Mouse (Mus musculus) megakaryocyte, embryonic 14.5 days (primary cell): ENCODE results near the gene Uck2. TPM values are rescaled to one million over a fixed set of nuclear protein-coding genes. Genes with fewer than 3 reads are reported as not detected.
A peak's percentile ranks its signal among the peaks of the same experiment; 100 is the strongest.

Source experiments
- H3K27me3 ChIP-seq: replicated peaks from 2 replicates; pipeline ENCODE3; 2012; ENCODE audit warnings: inconsistent platforms
- H3K36me3 ChIP-seq: replicated peaks from 2 replicates; pipeline ENCODE3; 2012; ENCODE audit warnings: low read length, inconsistent platforms, mixed read lengths
- H3K4me1 ChIP-seq: 2 replicates; pipeline ENCODE4 v1.6.1; 2012; ENCODE audit warnings: inconsistent platforms
- H3K4me3 ChIP-seq: replicated peaks from 2 replicates; pipeline ENCODE3; 2012; ENCODE audit warnings: moderate library complexity, mild to moderate bottlenecking, inconsistent platforms
- H3K9me3 ChIP-seq: 2 replicates; pipeline ENCODE4 v1.6.1; 2012; ENCODE audit warnings: inconsistent platforms
- FLI1 ChIP-seq: IDR thresholded peaks from 2 replicates; pipeline ENCODE4 v1.6.1; 2012; ENCODE audit warnings: low read length, inconsistent platforms, mixed read lengths
- GATA1 ChIP-seq: IDR thresholded peaks from 3 replicates; pipeline ENCODE4 v1.6.1; 2012; ENCODE audit warnings: mixed read lengths, low read length, inconsistent platforms, borderline replicate concordance
- polyA plus RNA-seq: library from polyadenylated mRNA; stranded (reverse); fragments of >175 nt; gene quantifications from 2 replicates; pipeline ENCODE4 v1.2.3, GENCODE M21; 2012; ENCODE audit warnings: low replicate concordance; ENCODE audit not compliant: insufficient read depth

Uck2 gene
- polyA plus RNA-seq, 1 experiment = 367 TPM

- Histone ChIP-seq H3K9me3 (no peaks in the 10 kb centered on the region), H3K4me1 (peaks cover 77% of the 10 kb centered on the region), H3K36me3 (peaks cover 9% of the 10 kb centered on the region), H3K4me3 (peak overlapping the region; percentile 98), H3K27me3 (no peaks in the 10 kb centered on the region)
- no peak for TF ChIP-seq GATA1
- TF ChIP-seq FLI1 = no peak
Observed at GRCm38 (mm10) chr1:167284258-167284836, 773 bp downstream of the Uck2 start.

GRCm38 (mm10) chr1:167283441-167284257 is 1.5 kb downstream of the Uck2 start:
- Histone ChIP-seq H3K27me3 (no peaks in the 10 kb centered on the region), H3K4me3 (peak overlapping the region; percentile 98), H3K36me3 (peaks cover 16% of the 10 kb centered on the region), H3K9me3 (no peaks in the 10 kb centered on the region), H3K4me1 (peaks cover 77% of the 10 kb centered on the region)
- TF ChIP-seq GATA1 (no peak), FLI1 (no peak)

- peaks cover 74% of the 10 kb centered on the region for H3K4me1 ChIP-seq
- H3K9me3 ChIP-seq = no peaks in the 10 kb centered on the region
- H3K36me3 ChIP-seq = peaks cover 22% of the 10 kb centered on the region
- no peaks in the 10 kb centered on the region for H3K27me3 ChIP-seq
- peak overlapping the region; percentile 98 for H3K4me3 ChIP-seq
- TF ChIP-seq GATA1 (no peak), FLI1 (no peak)
Observed at GRCm38 (mm10) chr1:167282768-167283167, 2.4 kb downstream of the Uck2 start.

GRCm38 (mm10) chr1:167282112-167282511 is 3.0 kb downstream of the Uck2 start:
- Histone ChIP-seq H3K4me3 (peak overlapping the region; percentile 98), H3K9me3 (no peaks in the 10 kb centered on the region), H3K27me3 (no peaks in the 10 kb centered on the region), H3K36me3 (peaks cover 22% of the 10 kb centered on the region), H3K4me1 (peaks cover 70% of the 10 kb centered on the region)
- TF ChIP-seq FLI1 (no peak), GATA1 (no peak)

- Histone ChIP-seq H3K4me1 (peaks cover 69% of the 10 kb centered on the region), H3K27me3 (no peaks in the 10 kb centered on the region), H3K4me3 (peak overlapping the region; percentile 34), H3K36me3 (peaks cover 26% of the 10 kb centered on the region), H3K9me3 (no peaks in the 10 kb centered on the region)
- TF ChIP-seq FLI1 (no peak), GATA1 (no peak)
Observed at GRCm38 (mm10) chr1:167280061-167280460, 5.1 kb downstream of the Uck2 start.

GRCm38 (mm10) chr1:167279160-167279715 is 5.9 kb downstream of the Uck2 start:
- Histone ChIP-seq H3K36me3 (peaks cover 32% of the 10 kb centered on the region), H3K4me1 (peaks cover 77% of the 10 kb centered on the region)
- no peak for TF ChIP-seq GATA1
- no peak for TF ChIP-seq FLI1

GRCm38 (mm10) chr1:167278395-167278794 is 6.7 kb downstream of the Uck2 start:
- peaks cover 86% of the 10 kb centered on the region for H3K4me1 ChIP-seq
- no peaks in the 10 kb centered on the region for H3K9me3 ChIP-seq
- no peak for TF ChIP-seq FLI1
- no peak for TF ChIP-seq GATA1
- no peak overlapping the region for H3K4me3 ChIP-seq
- peaks cover 37% of the 10 kb centered on the region for H3K36me3 ChIP-seq
- H3K27me3 ChIP-seq = no peaks in the 10 kb centered on the region

More at GRCm38 (mm10) chr1:167279160-167279715, 5.9 kb downstream of the Uck2 start:
- Histone ChIP-seq H3K9me3 (no peaks in the 10 kb centered on the region), H3K4me3 (no peak overlapping the region), H3K27me3 (no peaks in the 10 kb centered on the region)

- peaks cover 90% of the 10 kb centered on the region for H3K4me1 ChIP-seq
- no peaks in the 10 kb centered on the region for H3K9me3 ChIP-seq
- H3K4me3 ChIP-seq = peak overlapping the region; percentile 28
- TF ChIP-seq FLI1 (no peak), GATA1 (no peak)
- no peaks in the 10 kb centered on the region for H3K27me3 ChIP-seq
- H3K36me3 ChIP-seq = peaks cover 31% of the 10 kb centered on the region
Observed at GRCm38 (mm10) chr1:167274646-167275390, 10.3 kb downstream of the Uck2 start.

GRCm38 (mm10) chr1:167273380-167274163 is 11.5 kb downstream of the Uck2 start:
- H3K4me3 ChIP-seq = peak overlapping the region; percentile 84
- H3K4me1 ChIP-seq = peaks cover 90% of the 10 kb centered on the region

More at GRCm38 (mm10) chr1:167273380-167274163, 11.5 kb downstream of the Uck2 start:
- Histone ChIP-seq H3K9me3 (no peaks in the 10 kb centered on the region), H3K27me3 (no peaks in the 10 kb centered on the region), H3K36me3 (peaks cover 22% of the 10 kb centered on the region)
- TF ChIP-seq FLI1 (no peak), GATA1 (no peak; the same call in 2 of the 3 replicates)
